Mouse (Mus musculus): ENCODE measurements around the gene Naa16. TPM values are rescaled to one million over a fixed set of nuclear protein-coding genes. Genes with fewer than 3 reads are reported as not detected.

Naa16 gene
- polyA plus RNA-seq, 1 experiment from 2014 or later, result 39.5 TPM

DNA sequence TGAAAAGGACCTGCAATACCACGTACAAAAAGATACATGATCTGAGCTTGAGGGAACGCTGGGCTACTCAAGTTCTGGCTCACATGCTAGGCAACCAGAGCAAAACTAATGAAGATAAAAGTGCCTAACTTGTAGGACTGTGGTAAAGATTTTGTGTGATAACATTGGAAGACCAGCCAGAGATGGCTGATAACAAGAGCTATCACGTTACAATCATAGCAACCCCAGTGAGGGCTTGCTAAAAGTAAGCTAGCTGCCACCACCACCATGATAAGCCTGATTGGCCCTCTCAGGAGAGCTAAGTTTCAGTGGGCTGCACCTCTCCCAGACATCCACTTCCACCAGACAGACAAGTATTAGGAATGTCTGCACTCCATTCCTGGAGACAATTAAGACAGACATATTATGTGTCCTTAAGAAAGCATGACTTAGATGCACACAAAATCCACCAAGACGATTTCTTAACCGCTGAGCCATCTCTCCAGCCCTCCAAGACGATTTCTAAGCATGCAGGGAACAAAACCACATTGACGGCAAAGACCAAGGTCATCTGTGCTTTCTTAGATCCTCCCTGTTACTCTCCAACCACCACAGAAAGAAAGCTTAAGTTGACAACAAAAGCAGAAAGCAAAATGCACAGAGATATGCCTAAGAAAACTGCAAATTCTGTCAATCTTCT lies 92.1 kb downstream of the Naa16 start:
- Histone ChIP-seq H3K9me3 (ENCODE audit: control insufficient read depth, low read length) (no peaks in the 10 kb centered on the region), H3K4me1 (replicated peaks; ENCODE audit: control insufficient read depth, insufficient read depth, low read length) (0 out of 2 replicates have a peak, but pooled peaks cover 5% of the 10 kb centered on the region), H3K4me3 (ENCODE audit: low read depth, low read length) (no peak overlapping the region), H3K4me2 (replicated peaks; ENCODE audit: low read depth, low read length) (no peak overlapping the region), H3K27me3 (ENCODE audit: control insufficient read depth, insufficient read depth, low read length) (peaks cover 19% of the 10 kb centered on the region), H3K36me3 (ENCODE audit: control insufficient read depth, insufficient read depth, low read length) (no peaks in the 10 kb centered on the region), H3K9ac (ENCODE audit: low read depth, low read length) (no peak overlapping the region), H3K27ac (ENCODE audit: low read depth, low read length) (no peak overlapping the region)
- DNase-seq (ENCODE audit: low spot score) (no peak), ATAC-seq (ENCODE audit: low FRiP score) (no peak)
- 62% methylated on average over 7 of the region's 7 CpGs for WGBS

DNA sequence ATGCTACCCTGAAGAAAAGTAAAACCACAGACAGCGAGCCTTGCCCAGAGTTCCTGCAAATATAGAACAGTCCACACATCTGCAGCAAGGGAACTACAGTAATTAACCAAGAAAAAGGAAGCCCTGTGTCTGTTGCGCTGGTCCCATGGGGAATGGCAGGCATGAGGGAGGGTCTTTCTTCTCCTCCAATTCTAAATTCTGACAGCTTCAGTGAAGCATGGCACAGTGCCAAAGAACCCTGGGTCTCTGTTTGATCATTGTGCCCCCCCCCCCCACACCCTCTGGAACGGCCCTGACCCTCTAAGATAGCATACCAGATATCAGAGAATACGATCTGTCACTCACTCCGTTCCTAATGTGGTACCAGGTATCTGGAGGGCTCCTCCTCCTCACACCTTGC lies 93.7 kb downstream of the Naa16 start:
- DNase-seq (ENCODE audit: low spot score), result no peak
- ATAC-seq (ENCODE audit: low FRiP score), result no peak
- Histone ChIP-seq H3K4me2 (replicated peaks; ENCODE audit: low read depth, low read length) (no peak overlapping the region), H3K9ac (ENCODE audit: low read depth, low read length) (no peak overlapping the region), H3K4me3 (ENCODE audit: low read depth, low read length) (no peak overlapping the region), H3K27me3 (ENCODE audit: control insufficient read depth, insufficient read depth, low read length) (peaks cover 13% of the 10 kb centered on the region), H3K36me3 (ENCODE audit: control insufficient read depth, insufficient read depth, low read length) (no peaks in the 10 kb centered on the region), H3K9me3 (ENCODE audit: control insufficient read depth, low read length) (no peaks in the 10 kb centered on the region), H3K4me1 (replicated peaks; ENCODE audit: control insufficient read depth, insufficient read depth, low read length) (0 out of 2 replicates have a peak, but pooled peaks cover 5% of the 10 kb centered on the region), H3K27ac (ENCODE audit: low read depth, low read length) (no peak overlapping the region)
- WGBS, result 46% methylated on average over 5 of the region's 5 CpGs

DNA sequence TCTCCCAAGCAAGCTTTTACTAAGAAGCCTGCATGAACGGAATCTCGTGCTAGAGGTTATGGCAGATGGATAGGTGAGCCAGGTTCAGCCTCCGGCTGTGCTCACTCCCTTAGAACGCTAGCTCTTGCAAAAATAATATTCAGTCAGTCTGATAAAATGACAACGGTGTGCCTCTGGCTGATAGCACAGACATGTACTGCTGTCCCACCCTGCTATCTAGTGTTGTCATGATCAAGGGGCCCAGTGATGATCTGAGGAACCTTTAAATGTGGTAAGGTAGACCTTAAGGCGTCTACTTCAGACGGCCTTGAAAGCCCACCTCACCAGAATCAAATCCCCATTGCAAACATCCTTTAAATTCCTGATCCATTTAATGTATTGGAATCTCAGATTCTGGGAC lies 94.4 kb downstream of the Naa16 start:
- peaks cover 13% of the 10 kb centered on the region for H3K27me3 ChIP-seq (ENCODE audit: control insufficient read depth, insufficient read depth, low read length)
- no peak overlapping the region for H3K4me2 ChIP-seq (replicated peaks; ENCODE audit: low read depth, low read length)
- ATAC-seq (ENCODE audit: low FRiP score) (no peak), DNase-seq (ENCODE audit: low spot score) (no peak)
- H3K4me1 ChIP-seq (replicated peaks; ENCODE audit: control insufficient read depth, insufficient read depth, low read length), result 0 out of 2 replicates have a peak, but pooled peaks cover 4% of the 10 kb centered on the region
- no peak overlapping the region for H3K4me3 ChIP-seq (ENCODE audit: low read depth, low read length)
- no peaks in the 10 kb centered on the region for H3K9me3 ChIP-seq (ENCODE audit: control insufficient read depth, low read length)
- H3K36me3 ChIP-seq (ENCODE audit: control insufficient read depth, insufficient read depth, low read length), result no peaks in the 10 kb centered on the region
- WGBS, result 83% methylated on average over 7 of the region's 7 CpGs
- H3K27ac ChIP-seq (ENCODE audit: low read depth, low read length), result no peak overlapping the region
- H3K9ac ChIP-seq (ENCODE audit: low read depth, low read length), result no peak overlapping the region

DNA sequence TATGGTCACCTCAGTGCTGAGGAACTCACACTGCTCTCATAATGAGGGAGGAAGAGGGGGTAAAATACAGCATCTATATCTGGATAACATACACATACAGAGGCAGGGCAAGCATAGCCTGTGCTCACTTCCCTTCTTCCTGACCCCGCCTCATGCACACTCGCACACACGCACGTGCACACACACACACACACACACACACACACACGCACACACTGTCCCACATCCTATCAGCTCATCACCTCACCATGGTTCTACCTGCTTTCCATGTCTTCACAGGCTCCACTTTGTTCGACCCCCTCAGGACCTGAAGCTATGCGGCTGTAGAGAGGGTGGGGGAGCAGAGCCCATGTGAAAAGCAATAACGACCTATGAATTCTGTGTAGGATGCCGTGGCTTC lies 95.0 kb downstream of the Naa16 start:
- DNase-seq (ENCODE audit: low spot score) (no peak), ATAC-seq (ENCODE audit: low FRiP score) (no peak)
- Histone ChIP-seq H3K9me3 (ENCODE audit: control insufficient read depth, low read length) (no peaks in the 10 kb centered on the region), H3K9ac (ENCODE audit: low read depth, low read length) (no peak overlapping the region), H3K4me1 (replicated peaks; ENCODE audit: control insufficient read depth, insufficient read depth, low read length) (peaks cover 3% of the 10 kb centered on the region; the same call in 1 of the 2 replicates), H3K27ac (ENCODE audit: low read depth, low read length) (no peak overlapping the region), H3K36me3 (ENCODE audit: control insufficient read depth, insufficient read depth, low read length) (no peaks in the 10 kb centered on the region), H3K4me2 (replicated peaks; ENCODE audit: low read depth, low read length) (no peak overlapping the region), H3K27me3 (ENCODE audit: control insufficient read depth, insufficient read depth, low read length) (peaks cover 8% of the 10 kb centered on the region), H3K4me3 (ENCODE audit: low read depth, low read length) (no peak overlapping the region)
- WGBS, result 90% methylated on average over 9 of the region's 9 CpGs

DNA sequence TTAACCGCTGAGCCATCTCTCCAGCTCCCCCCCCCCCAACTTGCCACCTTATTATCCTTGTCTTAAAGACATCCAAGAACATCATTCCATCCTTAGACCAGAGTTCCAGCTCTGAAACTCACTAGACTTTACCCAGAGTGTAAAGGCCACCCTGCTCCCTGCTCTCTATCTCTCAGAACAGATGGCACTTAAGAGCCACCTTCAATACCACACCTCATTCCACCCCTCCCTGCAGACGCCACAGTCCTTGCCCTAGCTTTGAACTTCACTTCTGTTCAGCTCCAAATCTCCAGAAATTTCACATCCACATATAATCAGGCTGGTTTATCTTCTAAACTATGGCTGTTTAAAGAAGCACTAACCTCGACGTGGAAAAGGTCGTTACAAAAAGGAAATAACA lies 95.6 kb downstream of the Naa16 start:
- DNase-seq (ENCODE audit: low spot score), result no peak
- WGBS, result 71% methylated on average over 5 of the region's 5 CpGs
- Histone ChIP-seq H3K4me2 (replicated peaks; ENCODE audit: low read depth, low read length) (no peak overlapping the region), H3K9ac (ENCODE audit: low read depth, low read length) (no peak overlapping the region), H3K9me3 (ENCODE audit: control insufficient read depth, low read length) (no peaks in the 10 kb centered on the region), H3K36me3 (ENCODE audit: control insufficient read depth, insufficient read depth, low read length) (no peaks in the 10 kb centered on the region), H3K4me1 (replicated peaks; ENCODE audit: control insufficient read depth, insufficient read depth, low read length) (peaks cover 3% of the 10 kb centered on the region; the same call in 1 of the 2 replicates), H3K27me3 (ENCODE audit: control insufficient read depth, insufficient read depth, low read length) (peaks cover 3% of the 10 kb centered on the region; the same call in 1 of the 2 replicates), H3K4me3 (ENCODE audit: low read depth, low read length) (no peak overlapping the region), H3K27ac (ENCODE audit: low read depth, low read length) (no peak overlapping the region)
- ATAC-seq (ENCODE audit: low FRiP score), result no peak

DNA sequence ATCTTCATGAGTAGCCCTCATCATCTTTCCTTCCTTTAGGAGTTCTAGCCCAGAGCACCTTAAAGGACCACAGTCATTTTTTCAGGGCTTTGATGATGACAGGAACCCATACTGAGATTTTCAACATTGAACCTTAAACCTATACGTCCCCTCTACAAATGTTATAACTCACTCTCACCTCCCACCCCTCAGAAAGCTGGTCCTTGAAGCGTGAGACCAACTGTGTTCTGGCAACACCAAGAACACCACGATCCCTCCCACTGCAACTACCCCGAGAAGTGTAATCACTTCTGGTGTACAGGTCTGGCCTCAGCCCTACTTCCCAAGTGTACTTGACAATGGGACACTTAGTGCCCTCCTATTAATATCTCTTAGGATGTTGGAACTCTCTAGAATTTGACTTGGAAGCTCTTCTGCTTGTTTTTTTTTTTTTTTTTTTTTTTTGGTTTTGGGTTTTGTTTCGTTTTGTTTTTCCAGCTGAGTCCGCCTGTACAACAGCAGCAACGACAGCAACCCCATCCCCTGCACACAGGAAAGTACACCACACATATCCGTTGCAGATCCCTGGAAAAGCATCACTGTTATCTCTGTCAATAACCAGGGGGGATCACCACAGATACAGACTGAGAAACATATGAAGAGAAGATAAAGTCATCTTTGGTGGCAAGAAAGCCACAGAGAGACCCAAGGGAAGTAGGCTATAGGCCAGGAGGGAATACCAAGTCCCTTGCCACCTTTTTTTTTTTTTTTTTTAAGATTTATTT lies 96.3 kb downstream of the Naa16 start:
- Histone ChIP-seq H3K36me3 (ENCODE audit: control insufficient read depth, insufficient read depth, low read length) (no peaks in the 10 kb centered on the region), H3K4me2 (replicated peaks; ENCODE audit: low read depth, low read length) (no peak overlapping the region), H3K9ac (ENCODE audit: low read depth, low read length) (no peak overlapping the region), H3K4me3 (ENCODE audit: low read depth, low read length) (no peak overlapping the region), H3K27me3 (ENCODE audit: control insufficient read depth, insufficient read depth, low read length) (peaks cover under 1% of the 10 kb centered on the region; the same call in 1 of the 2 replicates), H3K4me1 (replicated peaks; ENCODE audit: control insufficient read depth, insufficient read depth, low read length) (peaks cover 3% of the 10 kb centered on the region; the same call in 1 of the 2 replicates), H3K9me3 (ENCODE audit: control insufficient read depth, low read length) (no peaks in the 10 kb centered on the region), H3K27ac (ENCODE audit: low read depth, low read length) (no peak overlapping the region)
- 80% methylated on average over 8 of the region's 8 CpGs for WGBS
- DNase-seq (ENCODE audit: low spot score) (no peak), ATAC-seq (ENCODE audit: low FRiP score) (no peak)

DNA sequence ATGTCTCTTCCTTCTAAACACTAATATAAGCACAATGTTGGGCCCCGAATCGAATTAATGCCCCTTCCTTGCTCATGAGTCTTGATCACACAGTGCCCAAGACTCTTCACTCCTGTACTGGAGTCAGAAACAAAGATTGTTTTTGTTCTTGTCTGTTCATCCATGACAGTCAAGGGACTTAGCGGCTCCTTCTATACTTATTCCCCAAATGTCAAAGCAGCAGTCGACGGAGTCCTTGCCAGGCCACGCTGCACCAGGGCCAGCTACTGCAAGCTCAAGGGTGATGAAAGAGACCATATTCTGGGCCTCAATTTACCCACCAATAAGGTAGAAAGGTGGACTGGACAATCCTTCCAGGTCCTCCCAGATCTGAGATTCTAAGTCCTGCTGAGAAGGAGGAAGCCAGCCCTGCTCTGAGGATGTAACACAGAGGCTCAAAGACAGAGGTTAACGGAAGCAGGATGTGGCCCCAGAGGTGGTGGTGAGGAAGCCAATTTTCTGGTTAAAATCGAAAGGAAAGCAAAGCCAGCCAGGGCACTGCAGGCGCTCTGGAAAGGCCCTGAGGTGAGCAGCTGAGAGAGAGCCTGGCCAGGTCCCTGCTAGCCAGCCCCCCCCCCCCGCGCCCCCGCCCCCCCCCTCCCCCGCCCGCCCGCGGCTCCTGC lies 97.3 kb downstream of the Naa16 start:
- no peak for ATAC-seq (ENCODE audit: low FRiP score)
- Histone ChIP-seq H3K4me3 (ENCODE audit: low read depth, low read length) (no peak overlapping the region), H3K9me3 (ENCODE audit: control insufficient read depth, low read length) (no peaks in the 10 kb centered on the region), H3K27me3 (ENCODE audit: control insufficient read depth, insufficient read depth, low read length) (no peaks in the 10 kb centered on the region), H3K4me2 (replicated peaks; ENCODE audit: low read depth, low read length) (no peak overlapping the region), H3K4me1 (replicated peaks; ENCODE audit: control insufficient read depth, insufficient read depth, low read length) (peaks cover 3% of the 10 kb centered on the region; the same call in 1 of the 2 replicates), H3K36me3 (ENCODE audit: control insufficient read depth, insufficient read depth, low read length) (no peaks in the 10 kb centered on the region), H3K9ac (ENCODE audit: low read depth, low read length) (no peak overlapping the region), H3K27ac (ENCODE audit: low read depth, low read length) (no peak overlapping the region)
- WGBS, result 40% methylated on average over 9 of the region's 16 CpGs
- DNase-seq (ENCODE audit: low spot score), result no peak

DNA sequence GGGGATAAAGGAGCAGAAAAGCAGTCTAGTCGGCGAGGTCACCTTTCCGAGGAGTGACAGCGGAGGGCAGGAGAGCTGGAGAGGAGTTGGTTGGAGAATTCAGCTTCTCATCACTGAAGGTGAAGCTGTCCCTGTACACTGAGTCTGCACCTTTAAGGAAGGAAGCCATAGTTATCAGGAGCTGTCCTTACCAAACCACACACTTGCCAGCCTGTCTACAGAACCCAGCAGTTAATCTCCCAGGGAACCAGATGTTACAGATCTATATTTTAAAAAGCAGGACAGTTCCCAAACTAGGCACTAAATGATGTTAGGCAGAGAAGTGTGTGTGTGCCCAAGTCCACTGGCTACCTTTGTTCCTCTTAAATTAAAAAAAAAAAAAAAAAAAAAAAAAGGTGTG lies 98.9 kb downstream of the Naa16 start:
- Histone ChIP-seq H3K9me3 (ENCODE audit: control insufficient read depth, low read length) (no peaks in the 10 kb centered on the region), H3K4me1 (replicated peaks; ENCODE audit: control insufficient read depth, insufficient read depth, low read length) (peaks cover 3% of the 10 kb centered on the region; the same call in 1 of the 2 replicates), H3K4me3 (ENCODE audit: low read depth, low read length) (no peak overlapping the region), H3K27ac (ENCODE audit: low read depth, low read length) (no peak overlapping the region), H3K9ac (ENCODE audit: low read depth, low read length) (no peak overlapping the region), H3K4me2 (replicated peaks; ENCODE audit: low read depth, low read length) (no peak overlapping the region), H3K36me3 (ENCODE audit: control insufficient read depth, insufficient read depth, low read length) (no peaks in the 10 kb centered on the region), H3K27me3 (ENCODE audit: control insufficient read depth, insufficient read depth, low read length) (no peaks in the 10 kb centered on the region)
- DNase-seq (ENCODE audit: low spot score) (no peak), ATAC-seq (ENCODE audit: low FRiP score) (no peak)
- WGBS, result 94% methylated on average over 4 of the region's 4 CpGs
